ENCODE assay signal across 14 mouse cellular contexts in the genomic region with DNA sequence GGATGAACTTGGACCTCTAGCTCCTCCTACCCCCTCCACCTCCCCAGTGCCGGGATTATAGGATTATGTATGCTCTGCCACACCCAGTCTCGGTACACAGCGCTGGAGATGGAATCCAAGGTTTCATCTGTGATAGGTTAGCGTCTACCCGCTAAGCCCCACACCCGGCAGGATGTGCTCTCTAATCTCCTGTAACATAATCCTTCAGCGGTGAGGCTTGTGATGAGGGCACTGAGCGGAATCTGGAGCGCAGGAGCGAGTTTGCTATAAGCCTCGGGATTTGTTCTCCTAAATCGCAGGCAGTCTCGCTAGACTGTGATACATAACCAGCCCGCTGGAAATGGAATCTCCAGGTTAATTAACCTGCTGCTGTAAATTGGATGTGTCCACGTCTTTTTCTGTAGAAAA. TPM values are rescaled to one million over a fixed set of nuclear protein-coding genes. Genes with fewer than 3 reads are reported as not detected.
DNase-seq lines count a peak whose midpoint lies in the region; ATAC-seq and TF ChIP-seq lines count a peak whose summit lies in the region.
"Had no signal": no experiment of that assay in that cellular context is flagged by ENCODE, and none has a peak within 500 bp of the region (broad histone marks: within the 10 kb centered on the region; RNA-seq: fewer than 3 reads in every experiment).

No protein-coding gene starts in this region.

- DNase-seq in heart, embryonic 10.5 days (ENCODE audit: low spot score): no peak
- no peak for DNase-seq in heart, adult 2 months
- DNase-seq in brain, adult 2 months (ENCODE audit: low read depth, low spot score): peak; percentile 39
- DNase-seq in embryonic facial prominence, embryonic 11.5 days (ENCODE audit: low spot score): peak; percentile 74
- no peak for DNase-seq in cerebellum, adult 9-11 months
- no peak for DNase-seq in c-Kit-positive CD71-positive TER-119-positive erythroid progenitor cells, embryonic 14.5 days (ENCODE audit: low spot score)
- DNase-seq: adrenal gland, adult 8-10 months; cerebellum, postnatal 14 days had no signal

- no peak overlapping the region for H3K4me2 ChIP-seq in embryonic facial prominence, embryonic 11.5 days (ENCODE audit: low read depth, low read length)
- peak overlapping the region; percentile 19 for H3K4me2 ChIP-seq in midbrain, embryonic 15.5 days
- H3K4me2 ChIP-seq: neural tube, embryonic 12.5 days had no signal

- no peak for TF ChIP-seq CTCF in heart, adult 2 months (IDR thresholded peaks at IDR 0.05)

- no peak for TF ChIP-seq EP300 in heart, adult 2 months (IDR thresholded peaks at IDR 0.05; ENCODE audit: insufficient read depth, low read depth, low read length)

- no peak overlapping the region for H3K9ac ChIP-seq in heart, adult 2 months (ENCODE audit: low read depth, low read length)
- no peak overlapping the region for H3K9ac ChIP-seq in embryonic facial prominence, embryonic 11.5 days (replicated peaks; ENCODE audit: low read length)
- no peak overlapping the region for H3K9ac ChIP-seq in midbrain, embryonic 15.5 days
- H3K9ac ChIP-seq: neural tube, embryonic 12.5 days had no signal

- no peak overlapping the region for H3K27ac ChIP-seq in heart, embryonic 10.5 days
- H3K27ac ChIP-seq in heart, adult 2 months: no peak overlapping the region
- H3K27ac ChIP-seq in embryonic facial prominence, embryonic 11.5 days (replicated peaks; ENCODE audit: low read depth, low read length): no peak overlapping the region
- H3K27ac ChIP-seq in midbrain, embryonic 15.5 days: peak overlapping the region; percentile 42; the same call in 1 of the 2 replicates
- H3K27ac ChIP-seq: hindbrain, embryonic 10.5 days; neural tube, embryonic 12.5 days had no signal

- H3K9me3 ChIP-seq in heart, embryonic 10.5 days: no peaks in the 10 kb centered on the region
- H3K9me3 ChIP-seq in embryonic facial prominence, embryonic 11.5 days (replicated peaks; ENCODE audit: control insufficient read depth, low read length): no peaks in the 10 kb centered on the region
- H3K9me3 ChIP-seq in midbrain, embryonic 15.5 days: no peaks in the 10 kb centered on the region
- H3K9me3 ChIP-seq: hindbrain, embryonic 10.5 days; neural tube, embryonic 12.5 days had no signal

- H3K36me3 ChIP-seq in heart, embryonic 10.5 days: no peaks in the 10 kb centered on the region
- no peaks in the 10 kb centered on the region for H3K36me3 ChIP-seq in heart, adult 2 months (ENCODE audit: control insufficient read depth, insufficient read depth, low read length)
- no peaks in the 10 kb centered on the region for H3K36me3 ChIP-seq in embryonic facial prominence, embryonic 11.5 days (replicated peaks; ENCODE audit: control insufficient read depth, insufficient read depth, low read depth, low read length)
- no peaks in the 10 kb centered on the region for H3K36me3 ChIP-seq in midbrain, embryonic 15.5 days (replicated peaks)
- H3K36me3 ChIP-seq: hindbrain, embryonic 10.5 days; neural tube, embryonic 12.5 days had no signal

- H3K27me3 ChIP-seq in heart, embryonic 10.5 days (ENCODE audit: insufficient read depth, poor library complexity, severe bottlenecking): peaks cover 35% of the 10 kb centered on the region
- H3K27me3 ChIP-seq in heart, adult 2 months (ENCODE audit: control insufficient read depth, insufficient read depth, low read length): no peaks in the 10 kb centered on the region
- H3K27me3 ChIP-seq in embryonic facial prominence, embryonic 11.5 days (ENCODE audit: control insufficient read depth, insufficient read depth, low read length): no peaks in the 10 kb centered on the region
- H3K27me3 ChIP-seq in midbrain, embryonic 15.5 days (replicated peaks): no peaks in the 10 kb centered on the region

- H3K4me3 ChIP-seq in heart, embryonic 10.5 days: 0 out of 2 replicates have a peak overlapping the region, but pooled peaks have one; percentile 0
- no peak overlapping the region for H3K4me3 ChIP-seq in heart, adult 2 months
- H3K4me3 ChIP-seq in embryonic facial prominence, embryonic 11.5 days (ENCODE audit: low read depth, low read length): no peak overlapping the region
- H3K4me3 ChIP-seq in midbrain, embryonic 15.5 days: no peak overlapping the region
- H3K4me3 ChIP-seq: hindbrain, embryonic 10.5 days; megakaryocyte, embryonic 14.5 days; neural tube, embryonic 12.5 days had no signal

- 20% methylated on average over 15 of the region's 15 CpGs for WGBS in heart, embryonic 10.5 days
- WGBS in heart, adult 2 months: 25% methylated on average over 15 of the region's 15 CpGs
- 17% methylated on average over 15 of the region's 15 CpGs for WGBS in embryonic facial prominence, embryonic 11.5 days
- 8% methylated on average over 15 of the region's 15 CpGs for WGBS in midbrain, embryonic 15.5 days

- no peak for TF ChIP-seq POLR2A in heart, adult 2 months (IDR thresholded peaks at IDR 0.05; ENCODE audit: insufficient read depth, low read depth, low read length)

- H3K79me2 ChIP-seq in heart, adult 2 months (replicated peaks; ENCODE audit: control insufficient read depth, insufficient read depth, low read length): no peaks in the 10 kb centered on the region

- H3K4me1 ChIP-seq in heart, embryonic 10.5 days: peaks cover 18% of the 10 kb centered on the region
- H3K4me1 ChIP-seq in heart, adult 2 months (ENCODE audit: control insufficient read depth, insufficient read depth, low read length): peaks cover 2% of the 10 kb centered on the region; the same call in 1 of the 2 replicates
- no peaks in the 10 kb centered on the region for H3K4me1 ChIP-seq in embryonic facial prominence, embryonic 11.5 days (ENCODE audit: control insufficient read depth, insufficient read depth, low read length)
- peaks cover 11% of the 10 kb centered on the region for H3K4me1 ChIP-seq in midbrain, embryonic 15.5 days

- ATAC-seq in embryonic facial prominence, embryonic 11.5 days (replicated peaks; ENCODE audit: insufficient number of reproducible peaks, low FRiP score, low TSS enrichment, low read depth): no peak
- peak; percentile 15; the same call in 1 of the 2 replicates for ATAC-seq in midbrain, embryonic 15.5 days (replicated peaks)
- ATAC-seq: lung, postnatal 0 days had no signal

- intact Hi-C loops in heart, adult 2 months (cut with DNase I): no loop called here

RNA-seq across cellular contexts. Expression of a gene that starts 4.2 kb away (rescaled TPM):
- polyA plus RNA-seq in heart, embryonic 10.5 days (2016; fragmentation: Nextera tagmentation; extraction: Ambion mirVana): 27.8 and 42.2 TPM in 2 replicates
- 100 to 1,000 TPM; 719 to 844 TPM for total RNA-seq in heart, adult 2 months (2021)
- polyA plus RNA-seq in heart, adult 2 months (2012; rRNA removed): 423 and 554 TPM in 2 replicates
- 17.7 and 18.8 TPM in 2 replicates for polyA plus RNA-seq in embryonic facial prominence, embryonic 11.5 days (2014; fragmentation: Nextera tagmentation; extraction: Ambion mirVana)
- 105 and 113 TPM in 2 replicates for polyA plus RNA-seq in midbrain, embryonic 15.5 days (2015; fragmentation: Nextera tagmentation; extraction: Ambion mirVana)

RNA-seq across cellular contexts. Expression of a gene that starts 25.7 kb away (rescaled TPM):
- polyA plus RNA-seq in heart, embryonic 10.5 days (2016; fragmentation: Nextera tagmentation; extraction: Ambion mirVana): 340 and 349 TPM in 2 replicates
- total RNA-seq in heart, adult 2 months (2021): 10 to 100 TPM; 63.2 to 68.9 TPM
- polyA plus RNA-seq in heart, adult 2 months (2012; rRNA removed): 84.4 and 96.9 TPM in 2 replicates
- 249 and 259 TPM in 2 replicates for polyA plus RNA-seq in embryonic facial prominence, embryonic 11.5 days (2014; fragmentation: Nextera tagmentation; extraction: Ambion mirVana)
- polyA plus RNA-seq in midbrain, embryonic 15.5 days (2015; fragmentation: Nextera tagmentation; extraction: Ambion mirVana): 203 and 212 TPM in 2 replicates

RNA-seq across cellular contexts. Expression of a gene that starts 37.5 kb away (rescaled TPM):
- 4.5 and 5.2 TPM in 2 replicates for polyA plus RNA-seq in heart, embryonic 10.5 days (2016; fragmentation: Nextera tagmentation; extraction: Ambion mirVana)
- 1 to 10 TPM; 1.4 TPM for total RNA-seq in heart, adult 2 months (2021)
- 1.9 and 3.3 TPM in 2 replicates for polyA plus RNA-seq in heart, adult 2 months (2012; rRNA removed)
- polyA plus RNA-seq in embryonic facial prominence, embryonic 11.5 days (2014; fragmentation: Nextera tagmentation; extraction: Ambion mirVana): 3.5 and 5.7 TPM in 2 replicates
- 4.4 and 4.6 TPM in 2 replicates for polyA plus RNA-seq in midbrain, embryonic 15.5 days (2015; fragmentation: Nextera tagmentation; extraction: Ambion mirVana)
- total RNA-seq: granulocyte monocyte progenitor cell, adult 5-6 weeks had no signal

Comparison
In these comparisons a context has a peak if more than half of its experiments do, and no peak if none do; other contexts are left out.
1. DNase-seq: peak in brain, adult 2 months (single experiment) and embryonic facial prominence, embryonic 11.5 days (single experiment); none in heart, embryonic 10.5 days (single experiment), heart, adult 2 months (0 of 2), cerebellum, adult 9-11 months (single experiment) and c-Kit-positive CD71-positive TER-119-positive erythroid progenitor cells, embryonic 14.5 days (single experiment).